Mouse (Mus musculus): Measurements from ENCODE around the gene Il17ra. TPM values are rescaled to one million over a fixed set of nuclear protein-coding genes. Genes with fewer than 3 reads are reported as not detected.

Gene Il17ra
- polyA plus RNA-seq, 1 experiment from 2014 or later = 5.6 TPM

GRCm38 (mm10) chr6:120462251-120462650, 796 bp upstream of the Il17ra start:
- Histone ChIP-seq H3K4me1 (peaks cover 13% of the 10 kb centered on the region), H3K27ac (no peak overlapping the region), H3K4me2 (no peak overlapping the region), H3K36me3 (replicated peaks) (no peaks in the 10 kb centered on the region), H3K9ac (no peak overlapping the region), H3K4me3 (replicated peaks) (no peak overlapping the region), H3K27me3 (peaks cover 50% of the 10 kb centered on the region), H3K9me3 (no peaks in the 10 kb centered on the region)
- WGBS = 65% methylated on average over 6 of the region's 6 CpGs
- ATAC-seq (ENCODE audit: low FRiP score) = 0 out of 2 replicates have a peak, but pooled peaks have one; percentile 15

DNA sequence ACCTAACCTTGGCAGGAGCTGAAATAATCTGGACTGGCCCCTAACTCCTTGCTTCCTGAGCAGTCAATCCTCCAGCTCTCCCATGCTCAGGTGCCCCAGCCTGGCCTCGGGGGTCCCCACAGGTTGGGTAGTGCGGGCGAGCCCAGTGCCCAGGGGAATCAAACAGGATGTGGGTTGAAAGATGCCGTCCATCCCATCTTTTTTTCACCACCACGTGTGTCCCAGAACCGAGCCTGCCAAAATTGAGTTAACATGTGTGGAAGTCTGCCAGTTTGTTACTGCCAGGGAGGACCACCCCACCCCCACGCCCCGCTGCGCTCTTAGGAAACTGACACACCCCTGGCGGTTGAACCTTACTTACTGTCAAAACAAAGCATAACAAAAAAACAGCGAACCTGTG, 837 bp downstream of the Il17ra start:
- peak; percentile 34; the same call in 1 of the 2 replicates for ATAC-seq (ENCODE audit: low FRiP score)
- 11% methylated on average over 11 of the region's 11 CpGs for WGBS
- H3K27me3 ChIP-seq = peaks cover 50% of the 10 kb centered on the region
- H3K9me3 ChIP-seq = no peaks in the 10 kb centered on the region
- H3K27ac ChIP-seq = no peak overlapping the region
- H3K4me3 ChIP-seq (replicated peaks) = peak overlapping the region; percentile 58
- H3K9ac ChIP-seq = peak overlapping the region; percentile 62; the same call in 1 of the 2 replicates
- H3K4me1 ChIP-seq = peaks cover 13% of the 10 kb centered on the region
- H3K4me2 ChIP-seq = peak overlapping the region; percentile 68
- no peaks in the 10 kb centered on the region for H3K36me3 ChIP-seq (replicated peaks)

GRCm38 (mm10) chr6:120464406-120464939, 1.4 kb downstream of the Il17ra start:
- no peak for ATAC-seq (ENCODE audit: low FRiP score)
- WGBS = 51% methylated on average over 9 of the region's 9 CpGs
- no peaks in the 10 kb centered on the region for H3K36me3 ChIP-seq (replicated peaks)
- peak overlapping the region; percentile 68; the same call in 1 of the 2 replicates for H3K4me2 ChIP-seq
- no peaks in the 10 kb centered on the region for H3K9me3 ChIP-seq
- peaks cover 48% of the 10 kb centered on the region for H3K27me3 ChIP-seq
- H3K4me1 ChIP-seq = peaks cover 13% of the 10 kb centered on the region
- H3K9ac ChIP-seq = no peak overlapping the region
- no peak overlapping the region for H3K27ac ChIP-seq
- H3K4me3 ChIP-seq (replicated peaks) = no peak overlapping the region

GRCm38 (mm10) chr6:120465393-120465792, 2.3 kb downstream of the Il17ra start:
- H3K27me3 ChIP-seq = peaks cover 48% of the 10 kb centered on the region

GRCm38 (mm10) chr6:120466609-120467329, 3.7 kb downstream of the Il17ra start:
- H3K9me3 ChIP-seq = no peaks in the 10 kb centered on the region
- peaks cover 16% of the 10 kb centered on the region for H3K4me1 ChIP-seq
- H3K4me2 ChIP-seq = no peak overlapping the region
- H3K4me3 ChIP-seq (replicated peaks) = no peak overlapping the region
- H3K27me3 ChIP-seq = peaks cover 43% of the 10 kb centered on the region
- 82% methylated on average over 10 of the region's 10 CpGs for WGBS
- no peak for ATAC-seq (ENCODE audit: low FRiP score)
- no peak overlapping the region for H3K27ac ChIP-seq
- no peaks in the 10 kb centered on the region for H3K36me3 ChIP-seq (replicated peaks)
- H3K9ac ChIP-seq = no peak overlapping the region

More at GRCm38 (mm10) chr6:120465393-120465792, 2.3 kb downstream of the Il17ra start:
- Histone ChIP-seq H3K4me1 (peaks cover 13% of the 10 kb centered on the region), H3K36me3 (replicated peaks) (no peaks in the 10 kb centered on the region), H3K9me3 (no peaks in the 10 kb centered on the region), H3K9ac (no peak overlapping the region), H3K27ac (no peak overlapping the region), H3K4me3 (replicated peaks) (no peak overlapping the region), H3K4me2 (no peak overlapping the region)
- WGBS = 48% methylated on average over 4 of the region's 4 CpGs
- ATAC-seq (ENCODE audit: low FRiP score) = no peak

DNA sequence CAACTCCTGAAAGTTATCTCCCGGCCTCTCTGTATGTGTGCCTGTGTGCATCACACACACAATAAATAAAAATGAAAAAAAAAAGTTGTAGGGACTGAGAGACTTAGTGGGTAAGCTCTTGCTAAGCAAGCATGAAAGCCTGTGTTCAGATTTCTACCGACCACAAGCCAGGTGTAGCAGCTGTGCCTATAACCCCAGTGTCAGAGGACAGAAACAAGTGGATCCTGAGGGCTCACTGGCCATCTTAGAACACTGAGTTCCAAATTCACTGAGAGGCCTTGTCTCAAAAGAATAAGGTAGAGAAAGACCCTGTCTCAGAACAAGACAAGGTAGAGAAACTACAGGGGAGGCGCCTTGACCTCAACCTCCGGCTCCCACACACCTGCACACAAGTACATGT, 5.2 kb downstream of the Il17ra start:
- Histone ChIP-seq H3K4me3 (replicated peaks) (no peak overlapping the region), H3K4me2 (no peak overlapping the region), H3K27me3 (peaks cover 30% of the 10 kb centered on the region), H3K9me3 (no peaks in the 10 kb centered on the region), H3K27ac (no peak overlapping the region), H3K36me3 (replicated peaks) (no peaks in the 10 kb centered on the region), H3K4me1 (peaks cover 27% of the 10 kb centered on the region), H3K9ac (no peak overlapping the region)
- 93% methylated on average over 4 of the region's 4 CpGs for WGBS
- no peak for ATAC-seq (ENCODE audit: low FRiP score)

GRCm38 (mm10) chr6:120469268-120469667, 6.2 kb downstream of the Il17ra start:
- Histone ChIP-seq H3K4me3 (replicated peaks) (no peak overlapping the region), H3K9me3 (no peaks in the 10 kb centered on the region), H3K27me3 (peaks cover 20% of the 10 kb centered on the region), H3K36me3 (replicated peaks) (no peaks in the 10 kb centered on the region), H3K4me2 (no peak overlapping the region), H3K27ac (no peak overlapping the region), H3K9ac (no peak overlapping the region), H3K4me1 (peaks cover 25% of the 10 kb centered on the region)
- WGBS = 70% methylated on average over 3 of the region's 3 CpGs
- ATAC-seq (ENCODE audit: low FRiP score) = no peak

- Histone ChIP-seq H3K27me3 (peaks cover 15% of the 10 kb centered on the region), H3K27ac (no peak overlapping the region), H3K4me3 (replicated peaks) (no peak overlapping the region), H3K4me1 (peaks cover 25% of the 10 kb centered on the region), H3K9me3 (no peaks in the 10 kb centered on the region), H3K36me3 (replicated peaks) (no peaks in the 10 kb centered on the region), H3K9ac (no peak overlapping the region), H3K4me2 (no peak overlapping the region)
- no peak for ATAC-seq (ENCODE audit: low FRiP score)
These were observed 6.7 kb downstream of the Il17ra start for GRCm38 (mm10) chr6:120469770-120470169.

GRCm38 (mm10) chr6:120470666-120471065, 7.6 kb downstream of the Il17ra start:
- WGBS = 93% methylated on average over 1 of the region's 1 CpGs
- Histone ChIP-seq H3K9me3 (no peaks in the 10 kb centered on the region), H3K36me3 (replicated peaks) (no peaks in the 10 kb centered on the region), H3K9ac (no peak overlapping the region), H3K4me3 (replicated peaks) (no peak overlapping the region), H3K4me2 (no peak overlapping the region), H3K4me1 (peaks cover 25% of the 10 kb centered on the region), H3K27ac (no peak overlapping the region), H3K27me3 (peaks cover 7% of the 10 kb centered on the region; the same call in 1 of the 2 replicates)
- no peak for ATAC-seq (ENCODE audit: low FRiP score)

DNA sequence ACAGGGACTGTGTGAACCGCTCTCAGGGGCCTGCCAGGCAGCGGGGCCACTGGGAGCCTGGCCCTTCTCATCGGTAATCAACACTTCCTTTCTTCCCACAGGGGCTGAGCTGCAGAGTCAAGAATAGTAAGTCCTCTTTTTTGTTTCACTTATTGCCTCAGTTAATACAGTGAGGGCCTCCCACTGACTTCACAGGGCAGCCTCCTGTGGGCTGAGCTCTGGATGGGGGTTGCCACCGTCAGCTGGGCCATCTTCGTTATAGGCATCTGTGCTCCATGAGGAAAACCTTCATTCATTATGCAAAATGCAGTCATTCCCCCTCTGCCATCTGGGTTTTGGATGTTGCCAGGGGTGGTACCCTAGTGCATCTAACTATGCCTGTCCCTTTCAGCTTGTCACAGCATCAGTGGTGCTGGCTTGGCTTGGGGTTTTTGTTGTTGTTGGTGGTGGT, 9.0 kb downstream of the Il17ra start:
- Histone ChIP-seq H3K9ac (0 out of 2 replicates have a peak overlapping the region, but pooled peaks have one; percentile 21), H3K27me3 (0 out of 2 replicates have a peak, but pooled peaks cover 5% of the 10 kb centered on the region), H3K27ac (peak overlapping the region; percentile 85), H3K4me3 (replicated peaks) (no peak overlapping the region), H3K9me3 (no peaks in the 10 kb centered on the region), H3K4me2 (peak overlapping the region; percentile 31), H3K36me3 (replicated peaks) (no peaks in the 10 kb centered on the region), H3K4me1 (peaks cover 25% of the 10 kb centered on the region)
- ATAC-seq (ENCODE audit: low FRiP score) = peak; percentile 81
- 0% methylated on average over 5 of the region's 5 CpGs for WGBS

GRCm38 (mm10) chr6:120472455-120473140, 9.6 kb downstream of the Il17ra start:
- Histone ChIP-seq H3K9ac (peak overlapping the region; percentile 21; the same call in 1 of the 2 replicates), H3K27me3 (0 out of 2 replicates have a peak, but pooled peaks cover 4% of the 10 kb centered on the region), H3K27ac (peak overlapping the region; percentile 85), H3K4me1 (peaks cover 25% of the 10 kb centered on the region), H3K9me3 (no peaks in the 10 kb centered on the region), H3K4me3 (replicated peaks) (no peak overlapping the region), H3K4me2 (peak overlapping the region; percentile 31), H3K36me3 (replicated peaks) (no peaks in the 10 kb centered on the region)
- ATAC-seq (ENCODE audit: low FRiP score) = peak; percentile 59
- 18% methylated on average over 8 of the region's 8 CpGs for WGBS

DNA sequence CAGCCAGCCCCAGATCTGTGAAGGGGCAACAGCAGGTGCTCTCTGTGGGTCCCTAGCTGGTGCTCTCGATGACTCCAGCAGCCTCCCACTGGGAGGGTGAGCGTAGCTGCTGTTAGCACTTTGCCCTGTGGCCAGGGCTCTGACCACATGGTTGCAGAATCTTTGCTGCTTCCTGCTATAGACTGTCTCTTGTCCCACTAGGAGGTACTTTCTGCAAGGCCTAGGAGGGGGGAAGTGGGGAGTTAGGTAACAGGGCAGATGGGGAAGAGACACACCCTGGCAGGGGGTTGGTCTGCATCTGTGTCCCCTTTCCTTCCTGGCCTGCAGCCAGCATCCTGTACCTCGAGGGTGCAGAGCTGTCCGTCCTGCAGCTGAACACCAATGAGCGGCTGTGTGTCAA, 10.4 kb downstream of the Il17ra start:
- H3K4me1 ChIP-seq = peaks cover 25% of the 10 kb centered on the region
- 44% methylated on average over 4 of the region's 5 CpGs for WGBS
- H3K27me3 ChIP-seq = 0 out of 2 replicates have a peak, but pooled peaks cover 4% of the 10 kb centered on the region
- H3K9me3 ChIP-seq = no peaks in the 10 kb centered on the region
- peak overlapping the region; percentile 51 for H3K27ac ChIP-seq
- no peak overlapping the region for H3K9ac ChIP-seq
- peak; percentile 10; the same call in 1 of the 2 replicates for ATAC-seq (ENCODE audit: low FRiP score)
- no peak overlapping the region for H3K4me3 ChIP-seq (replicated peaks)
- no peaks in the 10 kb centered on the region for H3K36me3 ChIP-seq (replicated peaks)
- H3K4me2 ChIP-seq = no peak overlapping the region

Data from forebrain, embryonic 12.5 days (tissue).